Mouse (Mus musculus) small intestine, adult 2 months (tissue): ENCODE measurements around the gene Hmgb1.

Source experiments
- CTCF ChIP-seq: fragments of 200-500 bp; IDR thresholded peaks from 2 replicates; pipeline ENCODE4 v1.5.1; 2012; ENCODE audit warnings: low read depth, mild to moderate bottlenecking, control low read depth, inconsistent platforms, low read length, moderate library complexity, mixed read lengths; ENCODE audit not compliant: insufficient replicate concordance, insufficient read length; ENCODE audit errors: extremely low read depth
- POLR2A ChIP-seq: fragments of 200-500 bp; IDR thresholded peaks from 2 replicates; pipeline ENCODE4 v1.6.1; 2012; ENCODE audit warnings: low read depth, mild to moderate bottlenecking, control low read depth, inconsistent platforms, low read length, moderate library complexity

DNA sequence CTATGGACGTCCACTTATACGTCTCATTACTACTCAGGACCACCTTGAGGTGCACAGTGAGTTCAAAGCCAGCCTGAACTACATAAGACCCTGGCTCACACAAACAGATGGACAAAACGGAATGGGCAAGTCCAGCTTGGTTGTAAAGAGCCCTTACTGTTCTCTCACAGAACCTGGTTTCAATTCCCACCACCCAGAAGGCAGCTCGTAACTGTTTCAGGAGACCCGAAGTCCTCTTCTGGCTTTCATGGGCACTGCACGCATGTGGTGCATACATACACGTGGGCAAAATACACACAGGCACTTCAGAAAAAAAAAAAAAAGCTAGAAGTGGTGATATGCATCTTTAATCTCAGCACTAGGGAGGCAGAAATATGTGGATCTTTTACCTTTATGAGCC, 139.2 kb downstream of the Hmgb1 start:
- TF ChIP-seq CTCF (no peak), POLR2A (no peak)
